Mouse (Mus musculus): ENCODE measurements around the gene Srrt.

GRCm38 (mm10) chr5:137343412-137343811 lies 35.9 kb upstream of the Srrt start:
- TF ChIP-seq CTCF (IDR thresholded peaks at IDR 0.05) (no peak), POLR2A (IDR thresholded peaks at IDR 0.05; ENCODE audit: insufficient read depth, low read depth, low read length) (no peak), EP300 (IDR thresholded peaks at IDR 0.05; ENCODE audit: insufficient read depth, low read depth, low read length) (no peak)

Data from heart, adult 2 months (tissue).